Mouse (Mus musculus) T-helper 1 cell (primary cell): ENCODE results near the gene Tax1bp1.

ENCODE experiments used
- in situ Hi-C: fragments of 300-600 bp; cut with MboI, MseI; formaldehyde crosslinking; loops from one replicate; pipeline ENCODE4 v1.15.1; 2025; ENCODE audit warnings: high pct_unique_total_duplicates

Gene Tax1bp1

DNA sequence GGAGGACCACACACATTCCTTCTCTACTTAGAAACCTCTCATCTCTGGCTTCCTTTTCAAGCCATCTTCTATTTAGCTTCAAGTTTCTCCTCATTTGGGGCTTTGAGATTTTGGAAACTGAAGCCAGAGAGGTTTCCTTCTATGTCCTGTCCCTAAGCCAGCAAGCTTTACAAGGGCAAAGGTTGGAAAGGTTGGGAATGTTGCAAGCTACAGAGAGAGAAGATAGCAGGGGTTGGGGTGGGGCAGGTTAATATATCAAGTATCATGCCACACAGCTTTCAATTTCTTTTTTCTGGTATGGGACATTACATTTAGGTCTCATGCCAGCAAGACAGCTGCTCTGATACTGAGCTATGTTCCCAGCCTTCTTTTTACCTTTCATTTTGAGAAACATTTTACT is 8.2 kb upstream of the Tax1bp1 start:
- in situ Hi-C loops: no loop called here

DNA sequence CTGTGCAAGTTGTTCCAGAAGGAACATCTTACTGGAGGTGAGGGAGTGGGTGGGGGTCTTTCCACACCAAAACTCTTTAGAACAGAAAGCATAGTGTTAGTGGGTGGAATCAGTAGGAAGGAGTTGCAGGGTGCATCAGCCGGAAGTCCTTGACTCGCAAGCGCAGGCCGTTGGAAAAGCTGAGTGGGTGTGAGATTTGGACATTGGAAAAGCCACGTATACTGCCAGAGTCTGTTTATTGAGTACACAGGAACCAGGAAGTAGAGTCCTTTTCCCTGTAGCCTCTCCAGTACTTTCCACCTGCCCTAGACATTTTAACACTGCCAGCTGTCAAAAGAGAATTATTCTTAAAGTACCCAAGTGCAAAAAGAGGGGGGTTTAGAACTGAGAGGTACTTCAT is 5.7 kb upstream of the Tax1bp1 start:
- in situ Hi-C loops: no loop called here

DNA sequence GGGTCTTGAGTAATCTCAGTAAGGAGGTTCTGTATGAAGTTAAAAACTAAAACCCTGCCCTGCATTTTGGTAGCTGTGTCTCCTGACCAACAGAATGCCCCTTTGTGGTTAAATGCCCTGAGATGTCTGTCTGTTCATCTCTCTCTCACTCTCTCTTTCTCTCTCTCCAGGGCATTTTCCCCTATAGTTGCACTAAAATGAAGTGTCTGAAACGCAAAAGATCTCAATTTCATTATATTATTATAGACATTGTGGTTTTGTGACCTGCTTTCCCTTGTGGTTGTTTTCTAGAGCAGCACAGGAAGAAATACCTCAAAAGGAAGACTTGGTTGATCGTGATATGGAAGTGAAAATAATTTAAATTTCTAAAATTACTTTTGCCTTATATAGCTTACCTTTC is 966 bp upstream of the Tax1bp1 start:
- in situ Hi-C loops: no loop called here

DNA sequence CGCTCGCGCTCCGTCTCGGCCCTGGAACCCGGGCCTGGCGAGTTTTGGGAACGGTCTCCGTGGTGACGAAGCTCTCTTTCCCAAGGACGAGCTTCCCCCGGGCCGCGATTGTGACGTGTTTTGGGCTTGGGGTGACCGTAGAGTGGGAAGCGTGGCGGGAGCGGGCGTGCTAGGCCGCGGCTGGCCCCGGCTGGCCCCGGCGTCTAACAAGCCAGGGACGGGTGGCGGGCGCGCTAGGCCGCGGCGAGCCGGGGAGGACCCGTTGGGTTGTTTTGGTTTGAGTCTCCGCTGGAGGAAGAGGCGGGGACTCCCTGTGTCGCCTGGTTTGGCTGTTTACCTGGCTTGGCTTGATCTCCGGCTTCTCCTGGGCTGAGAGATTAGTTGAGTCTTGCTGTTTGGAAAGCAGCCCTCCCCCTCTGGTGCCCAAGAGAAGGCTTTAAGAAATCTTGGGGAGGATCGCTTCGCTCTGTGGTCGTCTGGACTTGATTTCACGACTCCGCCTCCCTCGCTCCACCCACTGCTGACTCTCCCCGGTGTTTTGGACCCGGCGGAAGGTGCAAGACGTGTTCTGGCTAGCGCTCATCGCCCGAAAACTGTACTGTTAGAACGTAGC is 474 bp downstream of the Tax1bp1 start:
- in situ Hi-C loops: no loop called here

DNA sequence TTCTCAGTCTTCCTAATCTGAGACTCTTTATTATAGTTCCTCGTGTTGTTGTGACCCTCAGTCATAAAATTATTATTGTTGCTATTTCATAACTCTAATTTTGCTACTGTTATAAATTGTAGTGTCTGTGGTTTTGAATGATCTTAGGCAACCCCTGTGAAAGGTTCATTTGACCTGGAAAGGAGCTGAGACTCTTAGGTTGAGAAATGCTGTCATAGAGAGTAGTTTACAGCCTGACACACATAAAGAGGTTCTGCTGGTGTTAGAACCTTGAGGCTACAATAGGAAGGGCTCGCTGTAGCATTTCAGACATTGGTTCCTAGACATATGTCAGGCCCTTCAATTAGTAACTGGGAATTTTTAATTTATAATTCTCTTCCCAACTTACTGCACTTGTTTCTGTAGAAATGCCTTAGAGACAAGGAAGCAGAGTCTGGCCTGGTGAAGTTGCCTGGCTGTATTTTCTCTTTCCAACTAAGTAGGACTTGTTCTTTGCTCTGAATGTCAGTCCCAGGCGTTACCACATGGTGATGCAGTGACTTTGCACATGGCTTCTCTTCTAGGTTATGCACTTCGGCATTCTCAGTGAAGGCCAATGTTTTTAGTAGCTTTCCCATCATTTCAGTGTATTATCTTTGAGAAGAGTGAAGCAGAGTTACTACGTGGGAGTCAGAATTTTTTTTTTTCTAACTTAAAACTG is 4.1 kb downstream of the Tax1bp1 start:
- in situ Hi-C loops: no loop called here

DNA sequence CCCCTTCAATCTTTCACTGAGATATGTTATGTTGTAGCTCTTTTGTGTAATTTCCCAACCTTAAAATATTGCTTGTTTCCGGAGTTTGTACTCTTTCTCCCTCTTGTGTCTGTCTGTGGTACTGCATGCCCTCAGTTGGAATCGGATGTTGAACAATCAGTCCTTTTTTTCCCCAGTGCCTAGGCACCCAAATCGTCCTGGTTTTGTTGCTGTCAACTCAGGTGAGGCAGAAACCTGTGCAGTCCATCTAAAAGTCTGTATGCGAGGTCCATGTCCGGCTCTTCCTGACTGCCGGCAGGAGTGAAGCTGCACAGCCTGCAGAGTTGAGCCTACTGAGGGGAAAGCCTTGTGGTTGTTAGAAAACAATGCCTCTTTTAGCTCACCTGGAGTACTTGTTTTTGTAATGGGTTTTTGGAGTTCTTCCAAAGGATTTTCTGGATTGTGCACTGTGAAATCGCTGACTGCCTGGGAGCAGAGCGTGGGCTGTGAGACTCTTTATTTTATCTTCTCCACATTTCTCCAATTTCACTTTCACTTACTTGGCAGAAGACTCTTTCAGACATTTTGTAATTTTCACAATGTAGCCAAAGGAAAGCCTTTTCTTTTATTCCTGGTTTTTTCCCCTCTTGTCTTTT is 11.4 kb downstream of the Tax1bp1 start:
- in situ Hi-C loops: no loop called here

DNA sequence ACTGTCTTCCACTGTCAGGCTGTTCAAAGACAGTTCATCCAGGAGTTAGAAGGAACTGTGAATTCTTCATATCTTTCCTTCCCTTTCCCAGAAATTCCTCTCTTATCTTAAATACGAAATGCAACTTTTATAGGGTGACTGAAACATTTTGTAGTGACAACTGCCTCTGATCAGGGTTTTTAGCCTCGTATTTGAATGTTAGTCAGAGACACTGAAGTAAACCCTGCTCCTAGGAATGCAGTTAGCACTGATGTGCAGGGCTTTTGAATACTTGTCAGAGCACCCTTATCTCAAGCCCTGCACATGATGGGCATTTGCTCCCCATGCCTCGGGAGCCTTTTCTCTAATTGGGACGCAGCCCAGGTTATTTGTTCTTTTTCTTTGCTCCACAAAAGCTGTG is 16.8 kb downstream of the Tax1bp1 start:
- in situ Hi-C loops: no loop called here

DNA sequence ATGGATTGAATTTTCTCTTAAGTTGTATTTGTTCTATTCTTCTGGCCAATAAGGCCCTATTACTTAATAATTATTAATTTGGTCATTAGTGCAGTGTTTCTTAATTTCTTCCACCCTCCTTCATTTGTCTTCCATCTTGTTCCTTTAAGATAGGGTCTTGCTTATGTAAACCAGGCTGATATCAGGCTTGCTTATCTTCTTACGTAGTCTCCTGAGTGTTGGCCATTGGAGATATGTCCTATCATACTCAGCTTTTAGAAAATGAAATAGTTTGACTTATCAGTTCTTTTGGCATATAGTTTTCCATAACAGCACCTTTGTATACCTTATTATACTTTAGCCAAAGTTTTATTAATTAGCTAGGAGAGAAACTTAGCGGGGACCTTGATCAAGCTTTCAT is 21.1 kb downstream of the Tax1bp1 start:
- in situ Hi-C loops: no loop called here

DNA sequence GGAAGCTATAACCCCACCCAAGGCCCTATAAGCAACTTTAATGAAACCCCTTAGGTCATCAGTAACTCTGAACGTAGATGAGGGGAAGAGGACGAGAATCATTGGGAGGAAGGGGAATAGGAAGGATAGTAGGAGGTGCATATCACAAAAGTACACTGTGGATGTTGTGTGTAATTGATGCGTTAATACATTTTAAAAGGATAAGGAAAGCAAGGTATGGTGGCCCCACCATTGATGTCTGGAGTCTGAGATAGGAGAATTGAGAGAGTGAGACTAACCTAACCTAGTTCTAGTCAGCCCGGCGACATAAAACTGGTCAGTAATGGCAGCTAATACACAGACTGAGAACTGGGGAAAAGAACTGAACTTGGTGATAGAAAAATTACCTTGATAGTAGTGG is 39.3 kb downstream of the Tax1bp1 start:
- in situ Hi-C loops: no loop called here

DNA sequence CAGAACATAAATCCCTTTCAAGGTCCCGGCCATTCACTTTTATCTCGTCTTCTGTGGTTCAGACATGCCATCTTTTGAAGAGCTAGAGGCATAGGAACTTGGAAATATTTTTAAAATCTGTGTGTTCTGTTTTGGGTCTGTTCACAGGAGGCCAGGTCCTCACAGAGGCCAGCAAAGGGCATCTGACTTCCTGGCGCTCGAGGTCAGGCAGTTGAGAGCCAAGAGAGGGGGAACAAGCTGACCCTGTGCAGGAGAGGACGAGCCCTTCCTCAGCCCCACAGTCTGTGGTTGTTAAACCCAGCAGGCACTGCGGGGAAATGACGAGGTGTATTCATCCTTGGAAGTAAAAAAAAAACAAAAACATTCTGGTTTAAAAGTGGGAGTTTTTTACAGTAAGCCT is 51.7 kb downstream of the Tax1bp1 start:
- in situ Hi-C loops: no loop called here

DNA sequence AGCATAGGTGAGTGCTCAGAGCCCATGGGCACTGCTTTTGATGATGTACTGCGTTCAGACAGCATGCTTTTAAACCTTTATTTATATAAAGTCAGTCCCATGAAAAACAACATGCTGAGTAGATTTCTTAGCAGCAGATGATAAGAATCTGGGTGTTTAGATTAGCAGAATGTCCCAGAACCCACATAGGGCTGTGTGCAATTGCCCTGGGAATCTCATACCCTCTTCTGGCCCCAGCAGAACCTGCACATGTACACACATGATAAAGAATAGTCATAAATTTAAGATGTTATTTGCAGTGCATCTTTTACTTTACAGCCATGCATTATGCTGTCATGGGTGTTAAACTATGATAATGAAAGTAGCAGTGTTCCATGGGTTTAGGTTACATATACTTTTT is 57.3 kb downstream of the Tax1bp1 start:
- in situ Hi-C loops: no loop called here

DNA sequence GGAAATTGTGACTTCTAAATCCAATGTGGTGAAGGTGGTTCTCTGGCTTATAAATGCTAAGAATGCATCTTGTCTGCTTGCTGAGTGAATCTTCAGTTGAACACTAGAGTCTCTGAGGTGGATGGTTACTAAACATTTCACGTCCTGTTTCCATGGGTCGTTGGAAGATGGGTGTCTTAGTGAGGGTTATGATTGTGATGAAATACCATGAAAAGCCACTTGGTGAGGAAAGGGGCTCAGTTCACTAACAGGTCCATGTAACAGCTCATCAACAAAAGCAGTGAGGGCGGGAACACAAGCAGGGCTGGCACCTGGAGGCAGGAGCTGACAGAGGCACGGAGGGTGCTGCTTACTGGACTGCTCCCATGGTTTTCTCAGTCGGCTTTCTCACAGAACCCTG is 59.6 kb downstream of the Tax1bp1 start:
- in situ Hi-C loops: no loop called here

DNA sequence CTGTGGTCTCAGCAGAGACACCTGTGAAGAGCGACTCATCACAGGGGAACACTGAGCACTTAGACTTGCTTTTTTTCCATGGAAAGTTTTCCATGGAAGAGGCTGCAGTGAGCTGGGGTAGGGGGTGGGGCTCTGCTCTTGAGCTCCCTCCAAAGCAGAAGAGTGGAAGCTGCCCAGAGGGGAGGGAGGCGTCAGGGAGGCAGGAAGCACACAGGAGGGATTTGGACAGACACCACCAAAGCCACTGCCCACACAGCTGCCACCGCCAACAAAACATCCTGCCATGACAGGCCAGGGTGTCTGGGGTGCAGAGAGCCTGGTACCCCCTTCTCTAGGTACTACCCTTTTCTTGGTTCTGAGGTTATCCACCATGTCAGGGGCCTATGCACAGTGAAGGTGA is 61.8 kb downstream of the Tax1bp1 start:
- in situ Hi-C loops: no loop called here

DNA sequence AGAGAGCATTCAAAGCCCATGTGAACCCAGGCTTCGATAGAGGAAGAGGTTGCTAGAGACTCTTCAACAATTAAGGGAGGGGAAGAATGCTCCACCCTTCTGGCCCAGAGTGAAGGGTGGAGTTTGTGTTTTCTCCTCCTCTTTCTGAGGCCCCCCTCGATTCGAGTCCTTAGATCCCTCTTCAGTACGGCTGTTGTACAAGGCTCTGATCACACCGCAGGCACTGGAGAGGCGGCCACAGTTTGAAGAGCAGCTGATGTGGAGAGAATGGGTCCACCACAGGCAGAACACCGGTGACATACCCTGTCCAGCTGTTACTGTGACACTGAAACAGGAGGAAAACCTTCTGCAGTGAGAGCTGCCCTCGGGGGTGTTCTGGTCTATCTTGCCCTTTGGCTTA is 62.4 kb downstream of the Tax1bp1 start:
- in situ Hi-C loops: no loop called here

DNA sequence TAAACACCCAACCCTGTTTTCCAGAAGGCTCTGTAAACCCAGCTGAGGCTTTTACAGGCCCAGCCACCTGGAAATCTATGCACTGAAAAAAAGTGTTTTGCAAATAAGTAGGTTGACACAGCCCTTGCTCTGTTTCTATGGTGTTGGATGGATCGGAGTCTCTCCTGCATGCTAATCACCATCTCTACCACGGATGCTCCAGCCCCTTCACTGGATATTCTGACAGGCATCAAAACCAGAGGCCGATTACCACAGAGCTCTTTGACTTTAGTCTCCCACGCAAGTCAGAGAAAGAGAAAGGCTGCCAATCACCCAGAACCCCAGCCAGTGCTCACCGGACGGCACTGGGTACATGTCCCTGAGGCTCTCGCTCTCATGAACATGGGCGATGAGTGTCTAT is 63.5 kb downstream of the Tax1bp1 start:
- in situ Hi-C loops: no loop called here

DNA sequence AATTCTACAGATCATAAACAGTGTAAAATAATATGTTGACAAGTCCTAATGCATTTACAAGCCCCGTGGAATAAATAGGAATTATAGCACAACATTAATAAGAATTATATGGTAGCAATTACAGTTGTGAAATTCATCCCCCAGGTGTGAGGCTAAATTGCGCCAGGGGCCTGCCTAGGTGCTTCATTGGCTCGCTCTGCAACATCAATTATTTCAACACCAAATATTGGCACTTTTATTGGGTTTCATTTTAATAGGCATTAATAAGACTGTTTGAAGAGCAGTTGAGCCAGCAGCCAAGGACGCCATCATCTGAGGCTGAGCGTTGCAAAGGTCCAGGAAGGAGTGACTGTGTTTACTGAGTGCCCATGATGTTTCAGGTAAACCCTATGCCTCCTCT is 65.0 kb downstream of the Tax1bp1 start:
- in situ Hi-C loops: no loop called here

DNA sequence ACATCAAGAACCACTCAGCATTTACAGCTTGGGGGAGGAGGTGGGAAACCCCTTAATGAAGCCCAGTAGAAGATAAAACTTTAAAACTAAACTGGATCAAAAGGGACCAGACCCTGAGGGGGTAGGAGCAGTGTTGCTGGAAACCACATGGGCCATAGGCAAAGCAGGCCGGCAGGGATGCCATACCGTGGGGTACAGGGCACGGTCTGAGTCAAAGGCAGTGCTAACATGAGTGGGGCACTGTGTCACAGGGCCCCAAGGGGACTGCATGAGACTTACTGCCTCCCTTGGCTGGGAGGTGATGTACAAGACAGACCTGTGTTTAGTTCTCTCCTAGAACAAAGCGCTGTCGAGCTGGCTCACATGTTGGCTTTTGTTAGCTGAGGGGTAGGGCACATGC is 66.0 kb downstream of the Tax1bp1 start:
- in situ Hi-C loops: no loop called here

DNA sequence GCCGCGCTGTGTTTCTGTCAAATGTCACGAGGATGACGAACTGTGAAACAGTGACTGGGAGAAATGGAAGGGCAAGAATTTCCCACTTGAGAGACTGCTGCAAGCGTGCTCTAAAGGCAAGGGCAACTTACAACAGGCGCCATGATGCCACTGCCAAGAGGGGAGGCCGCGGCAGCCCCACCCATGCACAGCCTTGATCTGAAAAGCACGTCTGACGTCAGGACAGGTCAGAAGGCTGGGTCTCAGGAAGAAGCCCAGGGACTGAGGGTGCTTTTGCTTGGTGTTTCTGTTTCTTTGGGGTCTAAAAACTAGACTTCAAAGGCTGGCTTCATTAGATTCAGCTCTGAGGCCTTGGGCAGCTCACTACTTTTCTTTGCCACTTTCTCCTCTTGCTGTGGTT is 76.8 kb downstream of the Tax1bp1 start:
- in situ Hi-C loops: no loop called here

DNA sequence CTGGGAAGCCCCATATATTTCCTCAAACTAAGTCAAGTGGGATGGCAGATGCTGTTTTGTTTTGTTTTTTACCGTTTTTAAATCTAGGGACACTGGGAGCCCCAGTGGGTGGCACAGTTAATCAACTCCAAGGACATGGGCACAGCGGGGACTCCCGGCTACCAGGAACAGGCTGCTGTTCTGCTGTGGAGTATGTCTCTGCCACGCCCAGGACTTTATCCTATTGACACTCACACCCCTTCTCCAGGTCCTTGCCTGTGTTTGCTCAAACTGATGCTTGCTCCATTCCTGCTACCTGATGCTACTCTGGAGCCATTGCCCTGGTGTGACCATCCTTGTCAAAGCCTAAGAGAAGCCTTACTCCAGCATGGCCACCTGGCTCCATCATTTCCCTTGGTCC is 77.3 kb downstream of the Tax1bp1 start:
- in situ Hi-C loops: no loop called here

DNA sequence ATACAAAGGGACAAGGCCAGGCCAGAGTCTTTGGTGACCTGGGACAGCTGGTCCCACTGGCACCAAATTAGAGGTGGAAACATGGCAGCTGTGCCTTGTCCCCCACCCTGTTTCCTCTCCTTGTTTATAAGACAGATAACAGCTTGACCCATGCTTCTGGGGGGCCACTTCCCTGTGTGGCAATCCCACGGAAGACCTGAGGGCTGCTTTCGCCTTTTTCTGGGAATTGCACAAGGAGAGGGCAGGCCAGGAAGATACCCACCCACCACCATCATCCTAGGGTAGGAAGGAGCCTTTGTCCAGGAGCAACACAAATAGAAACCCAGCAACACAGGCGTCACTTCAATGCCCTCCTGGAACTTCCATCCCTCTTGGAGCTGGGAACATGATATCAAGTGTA is 78.9 kb downstream of the Tax1bp1 start:
- in situ Hi-C loops: no loop called here

DNA sequence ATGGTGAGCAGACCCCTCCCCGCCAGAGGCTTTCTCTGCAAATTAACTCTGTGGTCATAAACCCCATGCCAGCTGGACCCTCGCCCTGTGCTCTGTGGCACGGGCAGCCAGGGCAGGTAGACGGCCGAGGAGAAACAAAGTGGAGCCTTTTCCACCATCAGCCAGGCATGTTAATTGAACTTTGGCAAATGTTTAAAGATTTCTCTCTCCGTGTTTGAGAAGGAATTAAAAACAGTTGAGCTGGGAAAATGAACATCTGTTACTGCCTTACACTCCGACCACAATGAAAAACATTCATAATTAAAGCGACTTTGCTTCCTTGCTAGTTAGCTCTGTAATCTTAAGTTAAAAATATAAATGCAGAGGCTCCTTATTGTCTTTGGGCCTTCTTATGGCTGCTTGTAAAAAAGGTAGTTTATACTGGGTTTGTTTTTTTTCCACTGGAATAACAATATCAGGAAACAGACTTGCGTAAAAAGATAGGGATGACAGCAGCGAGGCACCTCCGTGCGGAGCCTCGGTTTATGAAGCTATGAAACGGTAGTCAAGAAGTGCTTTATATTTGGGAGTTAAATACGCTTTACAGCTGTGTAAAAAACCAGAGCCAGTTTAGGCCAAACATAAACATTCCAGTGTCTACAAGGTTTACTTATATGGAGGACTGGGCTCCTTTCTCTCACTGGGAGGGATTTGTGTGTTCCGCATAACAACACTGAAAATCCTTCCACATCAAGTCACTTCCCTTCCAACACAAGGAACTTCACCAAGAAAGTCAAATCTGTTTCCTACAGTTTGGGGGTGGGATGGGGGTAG is 81.7 kb downstream of the Tax1bp1 start:
- in situ Hi-C loops: no loop called here

DNA sequence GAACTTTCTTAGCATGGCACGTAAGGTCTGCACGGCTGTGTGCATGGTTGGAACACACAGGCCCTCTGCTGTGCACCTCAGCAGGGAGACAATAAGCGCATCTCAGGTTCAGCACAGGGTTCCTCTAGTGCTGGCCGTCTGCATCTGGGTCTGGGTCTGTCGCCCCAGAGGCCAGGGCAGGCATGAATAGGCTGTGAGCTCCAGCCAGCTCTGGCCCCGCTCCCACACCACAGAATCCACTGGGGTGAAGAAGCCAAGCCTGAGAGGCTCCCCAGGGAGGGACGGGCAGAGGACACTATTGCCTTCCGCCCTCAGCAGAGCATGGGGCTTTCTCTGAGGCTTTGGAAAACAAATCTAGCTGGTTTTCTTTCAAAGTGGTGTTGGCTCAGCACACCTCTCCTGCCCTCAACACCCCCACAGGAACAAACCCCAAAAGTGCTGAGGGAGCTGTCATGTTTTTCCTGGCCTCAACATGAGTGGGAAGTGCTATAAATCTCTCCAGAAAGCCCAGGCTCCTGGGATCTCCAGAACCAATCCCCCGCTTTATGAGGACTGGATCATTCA is 82.6 kb downstream of the Tax1bp1 start:
- in situ Hi-C loops: no loop called here
